Mouse (Mus musculus) heart, adult 11 months (tissue): Measurements from ENCODE around the gene Aoah.

Experiments
- DNase-seq: peaks from one replicate; pipeline ENCODE4 v3.0.0; 2022

Gene Aoah

DNA sequence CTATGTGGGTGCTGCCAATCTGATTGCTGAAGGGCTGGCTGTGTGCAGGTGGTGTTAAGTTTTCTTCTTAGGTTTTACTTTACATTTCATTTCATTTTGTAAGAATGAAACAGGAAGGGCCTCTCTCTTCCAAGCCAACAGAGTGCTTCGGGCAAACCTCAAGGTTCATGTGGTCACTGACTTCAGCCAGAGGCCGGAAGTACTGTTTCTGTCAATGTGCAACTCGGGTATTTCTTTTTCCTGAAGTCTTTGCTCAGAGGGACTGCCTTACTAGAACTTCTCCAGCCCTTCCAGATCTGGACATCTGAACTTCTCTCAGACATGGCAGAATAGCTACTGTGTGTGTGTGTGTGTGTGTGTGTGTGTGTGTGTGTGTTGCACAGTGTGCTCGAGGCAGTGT lies at the start of gene Aoah:
Aoah (plus strand) TSS at position 213 of the 400 bp plus-strand sequence.
- peak; percentile 93 for DNase-seq

DNA sequence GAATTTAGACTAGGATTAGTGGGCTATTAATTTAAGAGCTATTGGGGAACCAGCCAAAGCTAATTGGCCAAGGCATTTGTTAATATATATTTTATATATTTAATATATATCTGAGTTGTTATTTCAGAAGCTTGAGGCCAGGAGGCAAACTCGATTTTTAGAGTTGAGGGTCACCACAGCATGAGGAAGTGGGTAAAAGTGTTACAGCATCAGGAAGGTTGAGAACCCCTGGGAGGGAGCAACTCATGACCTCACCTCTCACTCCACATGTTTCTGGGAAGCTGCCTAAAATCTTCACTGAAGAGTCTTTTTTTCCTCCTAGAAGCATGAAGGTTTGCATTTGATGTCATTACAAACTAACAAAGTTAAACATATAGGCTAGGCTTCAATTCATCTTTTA lies 39.1 kb upstream of the Aoah start:
- DNase-seq, result no peak

DNA sequence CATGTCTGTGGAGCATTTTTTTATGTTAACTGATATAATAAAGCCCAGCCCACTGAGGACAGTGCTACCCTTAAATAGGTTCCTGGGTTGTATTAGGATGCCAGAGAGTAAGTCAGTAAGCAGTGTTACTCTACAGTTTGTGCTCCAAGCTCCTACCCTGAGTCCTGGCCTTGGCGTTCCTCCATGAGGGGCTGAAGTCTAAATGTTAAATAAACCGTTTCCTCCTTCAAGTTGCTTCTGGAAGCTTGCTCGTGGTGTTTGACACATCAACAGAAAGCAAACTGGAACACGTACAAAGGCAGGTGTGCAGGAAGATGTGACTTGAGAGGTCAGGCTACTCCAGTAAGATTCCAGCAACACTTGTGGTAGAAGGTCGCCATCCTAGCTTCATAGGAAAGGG lies 10.3 kb upstream of the Aoah start:
- DNase-seq, result no peak

DNA sequence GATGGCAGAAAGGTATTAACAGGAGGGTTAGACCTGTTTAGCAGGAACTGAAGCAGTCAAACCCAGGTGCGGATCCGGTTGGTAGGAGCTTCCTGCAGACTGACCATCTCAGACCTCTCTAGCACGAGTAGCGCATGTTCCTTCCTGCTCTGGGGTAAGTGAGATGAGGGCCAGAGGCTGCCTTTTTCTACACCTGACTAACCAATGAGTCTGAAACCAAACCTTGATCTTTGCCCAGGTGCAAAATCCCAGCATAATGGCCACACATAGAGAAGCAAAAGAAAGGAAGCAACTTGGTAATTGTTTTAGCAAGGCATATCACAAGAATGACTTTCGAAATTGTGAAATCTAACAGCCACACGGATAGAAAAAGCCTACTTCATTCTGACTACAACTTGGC lies 9.9 kb upstream of the Aoah start:
- DNase-seq, result no peak

DNA sequence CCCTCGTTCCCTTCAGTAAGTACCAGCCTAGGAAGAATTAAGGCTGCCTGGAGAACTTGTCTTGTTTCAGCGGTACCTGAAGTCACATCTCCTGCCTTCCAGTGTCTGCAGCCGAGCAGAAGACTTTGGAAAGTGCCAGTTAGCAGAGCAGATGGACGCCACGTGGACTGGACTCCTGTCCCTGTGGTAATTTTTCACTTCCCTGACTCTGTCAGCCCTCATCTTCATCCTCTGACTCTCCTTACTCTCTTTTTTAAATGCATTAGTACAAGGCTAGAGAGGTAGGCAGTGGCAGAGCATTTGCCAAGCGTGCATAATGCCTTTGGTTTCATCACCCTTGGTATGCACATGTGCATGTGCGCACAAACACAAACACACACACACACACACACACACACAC lies 8.0 kb upstream of the Aoah start:
- no peak for DNase-seq

DNA sequence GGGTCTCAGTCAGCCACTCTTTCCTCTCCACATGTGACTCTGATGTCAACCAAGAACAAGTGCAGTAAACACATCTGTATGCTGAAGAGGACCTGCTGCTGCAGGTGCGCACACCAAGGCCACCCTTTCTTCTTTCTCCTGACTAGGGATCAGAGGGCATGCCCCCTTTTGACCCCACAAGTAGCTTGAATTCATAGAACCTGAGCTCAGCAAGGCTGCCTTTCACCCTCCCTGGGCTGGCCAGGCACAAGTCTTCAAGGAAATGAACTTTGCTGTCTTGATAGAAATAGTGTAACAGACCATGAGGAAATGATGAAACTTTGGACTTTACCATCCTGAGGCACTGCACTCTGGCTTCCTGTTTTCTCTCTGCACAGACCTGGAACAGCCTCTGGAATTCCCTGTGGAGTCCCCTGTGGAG lies 7.1 kb upstream of the Aoah start:
- peak; percentile 89 for DNase-seq

DNA sequence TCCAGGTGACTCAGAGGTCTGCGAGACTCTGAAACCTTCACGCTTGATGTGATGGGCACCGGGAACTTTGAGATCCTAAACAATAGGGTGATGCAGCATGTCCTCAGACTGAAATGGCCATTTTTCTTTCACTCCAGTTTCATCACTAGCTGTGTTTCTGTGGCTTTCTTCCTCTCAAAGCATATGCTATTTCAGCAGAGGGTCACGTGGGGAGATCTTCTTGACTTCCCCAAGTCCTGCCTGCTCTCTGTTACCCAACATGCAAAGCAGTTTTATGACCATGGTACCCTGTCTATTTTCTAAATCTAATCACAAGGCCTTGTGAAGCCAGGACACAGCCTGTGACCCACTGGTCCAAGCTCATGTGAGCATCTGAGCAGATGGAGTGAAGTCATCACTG lies 6.0 kb upstream of the Aoah start:
- DNase-seq, result no peak

DNA sequence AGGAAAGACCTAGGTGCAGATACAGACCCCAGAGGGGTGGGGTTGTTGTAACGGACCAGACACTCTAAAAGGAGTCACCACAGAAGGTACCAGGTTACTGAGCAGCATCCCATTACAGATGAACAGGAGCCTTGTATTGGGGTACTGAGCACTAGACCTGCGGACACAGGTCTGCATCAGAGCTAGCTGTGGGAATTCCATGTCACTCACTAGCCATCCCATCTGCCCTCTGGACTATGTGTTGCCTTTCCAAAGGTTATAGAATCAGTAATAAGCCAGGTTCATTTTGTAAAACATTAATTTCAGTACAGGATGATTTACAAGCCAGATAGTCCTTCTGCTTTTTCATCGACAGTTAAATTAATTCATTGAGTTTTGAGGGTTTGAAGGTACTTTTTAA lies 2.7 kb downstream of the Aoah start:
- DNase-seq, result no peak

DNA sequence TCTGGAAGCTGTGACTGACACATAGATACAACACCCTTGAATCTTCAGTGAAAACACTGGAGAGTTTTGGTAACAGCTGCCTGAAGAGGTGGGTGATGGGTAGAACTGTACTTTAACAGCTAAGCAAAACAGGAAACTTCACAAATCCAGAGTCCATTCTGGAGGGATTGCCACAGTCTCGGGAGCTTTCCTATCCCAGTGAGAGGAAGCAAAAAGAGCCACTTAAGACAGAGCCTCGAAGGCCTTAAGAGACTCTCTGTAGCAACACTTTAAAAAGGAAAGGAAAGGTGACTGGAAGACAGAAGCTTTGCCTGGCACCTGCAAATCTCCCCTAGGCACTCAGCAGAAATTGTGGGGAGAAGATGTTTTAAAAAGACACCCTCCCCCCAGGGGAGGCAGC lies 4.6 kb downstream of the Aoah start:
- DNase-seq, result peak; percentile 64

DNA sequence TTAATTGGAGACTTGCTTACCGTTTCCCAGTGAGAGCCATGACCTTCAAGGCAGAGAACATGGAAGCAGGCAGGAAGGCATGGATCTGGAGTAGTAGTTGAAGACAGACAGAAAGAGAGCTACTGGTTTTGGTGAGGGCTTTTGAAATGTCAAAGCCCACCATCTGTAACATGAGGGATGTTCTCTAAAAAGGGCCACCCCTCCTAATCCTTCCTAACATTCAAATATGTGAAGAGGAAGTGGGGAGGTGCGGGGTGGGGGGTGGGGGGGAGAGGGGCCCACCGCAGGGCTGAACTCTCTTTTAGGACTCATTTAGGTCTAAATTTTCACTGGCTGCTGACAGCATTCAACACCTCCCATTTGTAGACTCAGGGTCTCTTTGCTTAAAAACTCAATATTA lies 5.9 kb downstream of the Aoah start:
- no peak for DNase-seq

DNA sequence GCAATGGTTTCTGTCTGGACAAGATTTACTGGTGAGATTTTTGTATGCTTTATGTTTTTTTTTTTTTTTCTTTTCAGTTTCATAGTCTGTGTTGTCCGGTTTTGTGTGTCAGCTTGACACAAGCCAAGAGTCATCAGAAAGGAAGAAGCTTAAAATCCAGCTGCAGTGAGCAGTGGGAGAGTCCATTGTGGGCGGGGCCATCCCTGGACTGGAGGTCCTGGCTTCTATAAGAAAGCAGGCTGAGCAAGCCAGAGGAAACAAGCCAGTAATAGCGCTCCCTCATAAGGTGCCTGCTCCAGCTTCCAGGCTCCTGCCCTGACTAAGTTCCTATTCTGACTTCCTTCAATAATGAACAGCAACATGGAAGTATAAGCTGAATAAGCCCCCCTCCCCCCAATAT lies 6.7 kb downstream of the Aoah start:
- peak; percentile 74 for DNase-seq

DNA sequence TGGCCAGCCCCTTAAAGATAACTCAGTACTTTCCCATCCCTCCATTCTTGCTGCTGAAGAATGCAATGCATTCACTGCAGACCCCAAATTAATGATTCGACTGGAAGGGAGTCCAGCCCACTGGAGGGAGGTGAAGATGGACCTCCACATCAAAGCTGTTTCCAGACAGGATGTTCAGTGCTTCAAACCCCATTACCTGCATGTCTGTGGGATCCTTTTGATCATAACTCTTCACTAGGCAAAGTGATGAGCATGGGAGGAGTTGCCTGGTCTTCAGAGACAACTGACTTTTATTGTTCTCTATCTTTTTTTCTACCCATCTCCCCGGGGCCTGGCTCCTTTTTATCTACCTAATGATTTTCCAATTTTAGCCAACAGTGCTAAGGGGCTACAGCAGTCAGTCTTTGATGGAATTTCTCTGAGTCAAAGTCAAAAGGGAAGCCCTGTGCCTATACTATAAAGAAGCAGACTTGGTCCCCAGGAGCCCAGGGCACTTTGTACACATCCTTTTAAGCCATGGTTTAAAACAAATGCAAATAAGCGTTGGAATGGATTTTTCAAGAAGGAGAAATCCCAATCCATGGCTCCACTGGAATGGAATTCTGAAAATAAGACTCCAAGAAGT lies 18.0 kb downstream of the Aoah start:
- no peak for DNase-seq

DNA sequence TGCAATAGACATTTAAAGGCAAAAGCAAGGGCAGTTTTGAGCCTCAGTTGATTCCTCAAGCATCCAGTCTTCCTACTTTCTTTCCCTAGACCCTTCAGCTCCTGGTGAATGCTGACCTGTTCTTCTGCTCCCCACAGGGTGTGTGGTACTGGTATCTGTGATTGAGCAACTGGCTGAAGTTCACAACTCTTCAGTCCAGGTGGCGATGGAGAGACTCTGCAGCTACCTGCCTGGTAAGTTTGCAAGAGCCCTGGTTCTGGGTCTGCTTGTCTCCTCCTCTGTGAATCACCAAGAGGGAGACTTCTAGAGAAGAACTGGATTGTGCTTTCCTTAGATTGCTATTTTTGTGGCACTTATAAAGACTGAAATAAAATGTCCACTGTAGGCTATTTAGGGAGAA lies 22.5 kb downstream of the Aoah start:
- DNase-seq, result no peak

DNA sequence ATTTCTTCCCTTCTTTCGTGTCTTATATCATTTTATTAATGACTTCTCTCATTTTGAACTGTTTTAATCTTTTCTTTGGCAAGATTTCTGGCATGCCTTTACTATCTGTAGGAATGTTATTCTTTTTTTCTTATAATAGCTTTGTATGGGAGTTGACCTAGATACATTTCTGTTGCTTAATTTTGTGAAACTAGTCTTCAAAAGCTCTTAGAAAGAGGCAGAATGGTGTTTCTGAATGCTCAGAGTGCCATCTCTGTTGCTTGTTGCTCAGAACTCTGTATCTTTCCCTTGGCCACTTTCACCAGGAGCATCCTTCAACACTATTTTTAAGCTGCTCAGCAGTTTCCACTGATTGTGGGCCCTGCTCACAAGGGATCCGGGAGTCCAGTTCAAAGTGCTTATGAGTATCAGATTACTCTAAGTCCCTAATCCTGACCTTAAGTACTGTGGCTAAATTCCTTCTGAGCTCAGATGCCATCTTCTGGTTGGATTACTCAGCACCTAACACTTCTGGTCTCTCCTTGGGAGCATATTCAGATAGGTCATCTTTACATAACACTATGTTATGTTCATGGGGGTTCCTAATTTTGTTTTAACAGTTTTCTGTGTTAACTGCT lies 26.9 kb downstream of the Aoah start:
- no peak for DNase-seq

DNA sequence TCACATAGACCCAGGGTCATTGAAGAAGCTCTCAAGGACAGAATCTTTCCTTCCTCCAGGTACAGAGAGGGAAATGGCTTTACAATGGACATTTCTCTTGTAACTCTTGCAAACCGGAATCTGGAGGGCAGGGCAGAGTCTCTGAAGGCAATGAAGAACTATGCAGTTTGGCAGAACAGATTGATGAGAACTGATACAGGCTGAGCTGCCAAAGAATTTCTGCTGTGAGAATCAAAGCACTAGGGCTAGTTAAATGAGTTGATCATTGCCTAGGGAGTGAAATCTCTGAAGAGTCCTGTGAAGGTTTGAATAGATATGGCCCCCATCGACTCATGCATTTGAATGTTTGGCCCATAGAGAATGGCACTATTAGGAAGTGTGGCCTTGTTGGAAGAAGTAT lies 34.8 kb downstream of the Aoah start:
- DNase-seq, result no peak

DNA sequence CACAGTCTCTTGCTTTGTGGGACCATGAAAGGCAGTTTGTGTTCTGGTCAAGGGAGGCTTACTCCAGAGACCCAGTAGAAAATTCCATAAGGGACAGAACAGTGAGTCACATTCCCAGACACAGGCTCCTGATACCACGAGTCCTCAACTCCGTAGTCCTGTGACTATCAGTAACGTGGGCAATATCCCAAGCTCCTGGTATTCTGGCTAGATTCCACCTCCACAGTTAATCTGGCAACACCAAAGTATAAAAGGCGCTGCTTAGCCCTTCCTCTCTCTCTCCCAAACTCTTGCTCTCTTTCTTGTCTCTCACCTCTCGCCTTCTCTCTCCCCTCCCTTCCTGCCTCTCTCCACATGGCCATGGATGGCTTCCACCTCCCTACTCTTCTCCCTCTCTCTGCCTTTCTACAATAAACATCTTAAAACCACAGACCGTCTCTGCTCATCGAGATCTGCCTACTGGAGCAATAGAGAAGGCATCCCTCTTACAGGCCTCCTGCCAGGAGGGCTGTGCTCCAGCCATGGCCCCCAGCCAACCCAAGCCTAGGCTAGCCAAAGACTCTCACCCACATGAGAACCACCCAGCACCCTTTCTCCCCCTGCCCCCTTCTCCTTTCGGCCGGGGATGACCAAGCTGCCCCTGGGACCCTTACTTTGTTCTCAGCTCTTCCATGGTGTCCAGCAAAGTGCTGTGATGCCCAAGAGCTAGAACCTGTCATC lies 35.4 kb downstream of the Aoah start:
- no peak for DNase-seq

DNA sequence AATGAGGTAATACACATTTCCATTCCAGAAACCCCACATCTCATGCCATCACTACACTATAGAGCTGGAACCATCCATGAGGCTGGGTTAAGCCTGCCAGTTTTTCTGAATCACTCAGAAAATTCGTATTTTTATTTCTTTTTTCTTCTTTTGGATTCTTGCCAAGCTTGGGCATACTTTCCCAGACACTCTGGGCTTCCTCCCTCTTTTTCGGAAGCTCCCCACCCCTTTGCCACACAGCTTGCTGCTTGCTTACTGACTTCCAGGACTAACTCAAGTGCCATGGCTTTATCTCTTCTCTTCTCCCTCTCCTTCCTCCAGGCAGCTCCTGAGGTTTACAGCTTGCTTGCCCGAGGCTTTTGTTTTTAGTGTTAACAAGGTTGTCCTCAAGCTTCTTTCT lies 62.0 kb downstream of the Aoah start:
- DNase-seq, result no peak

DNA sequence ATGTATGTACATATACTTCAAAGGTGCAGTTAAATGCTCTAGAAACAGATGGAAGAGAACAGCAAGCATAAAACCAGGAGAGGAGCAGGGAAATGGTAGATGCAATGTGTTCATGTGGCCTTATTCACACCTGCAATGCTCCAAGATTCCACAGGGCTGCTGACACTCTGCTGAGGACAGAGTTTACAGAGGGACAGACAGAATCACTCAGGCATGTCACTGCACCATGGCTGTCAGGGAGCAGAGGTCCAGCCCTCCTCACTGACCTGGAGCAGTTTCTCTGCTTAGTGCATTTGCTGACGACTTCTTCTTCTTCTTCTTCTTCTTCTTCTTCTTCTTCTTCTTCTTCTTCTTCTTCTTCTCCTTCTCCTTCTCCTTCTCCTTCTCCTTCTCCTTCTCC lies 105.5 kb downstream of the Aoah start:
- no peak for DNase-seq

DNA sequence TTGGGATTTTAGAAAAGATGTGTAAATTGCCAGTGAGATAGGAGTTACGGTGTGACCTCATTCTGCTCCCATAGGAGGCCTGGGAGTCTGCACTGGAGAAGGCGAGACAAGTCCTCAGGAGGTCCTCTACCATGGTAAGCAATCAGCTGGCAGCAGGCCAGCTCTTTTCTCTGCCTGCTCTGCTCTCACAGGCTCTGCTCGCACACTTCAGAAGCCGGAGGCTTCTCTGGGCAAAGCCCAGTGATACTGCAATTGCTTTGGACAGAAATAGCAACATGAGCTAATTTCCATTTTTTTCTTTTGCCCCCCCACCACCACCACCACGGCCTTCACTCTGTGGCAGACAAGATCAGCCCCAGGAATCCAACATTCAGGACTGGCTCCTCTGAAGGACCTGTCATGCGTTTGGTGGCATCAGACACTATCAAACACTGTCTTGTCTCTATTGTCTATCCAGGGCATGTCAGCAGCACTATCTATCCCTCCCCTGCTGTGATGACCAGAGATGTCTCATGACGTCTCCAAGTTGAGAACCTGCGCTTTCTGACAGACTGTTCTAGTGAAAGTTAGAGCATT lies 106.6 kb downstream of the Aoah start:
- DNase-seq, result peak; percentile 85

DNA sequence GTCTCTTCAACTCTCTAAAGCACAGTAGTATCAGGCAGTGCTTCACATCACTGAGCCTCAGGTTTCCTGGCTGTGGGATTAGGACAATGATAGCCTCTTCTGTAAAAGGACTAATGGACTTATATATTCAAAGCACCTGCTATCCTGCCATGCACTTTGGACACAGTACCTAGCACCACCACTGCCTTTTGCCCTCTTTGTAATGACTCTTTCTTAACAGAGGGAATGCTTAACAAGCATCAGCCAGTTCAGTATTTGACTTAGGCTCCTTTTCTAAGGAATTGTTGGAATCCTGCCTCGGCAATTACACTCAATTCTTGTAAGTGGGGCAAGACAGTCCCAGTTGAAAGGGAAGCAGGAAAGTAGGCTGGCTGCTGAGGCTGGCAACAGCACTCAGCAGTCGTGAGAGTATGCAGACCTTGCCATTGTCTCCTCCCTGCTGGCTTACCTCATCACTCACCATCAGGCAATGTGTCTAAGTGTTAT lies 107.1 kb downstream of the Aoah start:
- DNase-seq, result no peak

DNA sequence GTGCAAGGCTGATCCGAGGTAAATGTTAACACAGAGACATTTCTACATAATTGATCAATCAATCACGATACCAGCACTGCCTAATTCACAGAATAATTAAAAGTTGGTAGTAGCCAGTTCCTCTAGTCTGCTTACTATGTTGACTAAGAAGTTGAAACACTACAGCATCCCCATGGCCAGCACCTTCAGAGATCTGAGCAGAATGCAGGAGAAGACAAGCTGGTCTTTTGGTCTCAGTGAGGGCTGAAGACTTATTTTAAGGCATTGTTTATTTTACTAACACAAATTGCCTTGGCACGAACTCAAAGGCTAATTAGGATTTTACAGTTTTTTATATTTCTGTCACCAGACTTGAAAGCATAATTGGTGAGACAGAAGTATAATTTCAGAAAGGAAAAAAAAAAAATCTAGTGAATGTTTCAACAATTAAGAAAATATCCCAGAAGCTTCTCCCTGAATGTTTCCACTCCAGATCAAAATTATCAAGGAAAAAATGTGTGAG lies 107.8 kb downstream of the Aoah start:
- no peak for DNase-seq

DNA sequence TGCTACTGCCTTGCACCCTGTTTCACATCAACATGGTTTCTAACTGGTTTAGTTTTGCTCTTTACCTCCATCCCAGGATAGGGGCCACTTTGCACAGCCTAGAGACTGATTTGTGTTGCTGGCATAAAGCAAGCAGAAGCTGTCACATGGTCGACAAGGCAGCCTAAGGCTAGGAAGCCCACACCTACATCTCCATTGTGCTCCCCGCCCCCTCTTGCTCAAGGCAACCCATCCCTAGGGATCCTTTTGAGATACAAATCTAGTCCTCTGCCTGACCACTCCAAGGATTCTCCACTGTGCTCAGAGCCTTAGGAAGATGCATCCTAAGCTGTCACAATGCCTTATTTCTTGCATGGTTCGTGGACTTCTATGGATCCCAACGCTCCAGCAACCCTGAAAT lies 110.2 kb downstream of the Aoah start:
- DNase-seq, result no peak

DNA sequence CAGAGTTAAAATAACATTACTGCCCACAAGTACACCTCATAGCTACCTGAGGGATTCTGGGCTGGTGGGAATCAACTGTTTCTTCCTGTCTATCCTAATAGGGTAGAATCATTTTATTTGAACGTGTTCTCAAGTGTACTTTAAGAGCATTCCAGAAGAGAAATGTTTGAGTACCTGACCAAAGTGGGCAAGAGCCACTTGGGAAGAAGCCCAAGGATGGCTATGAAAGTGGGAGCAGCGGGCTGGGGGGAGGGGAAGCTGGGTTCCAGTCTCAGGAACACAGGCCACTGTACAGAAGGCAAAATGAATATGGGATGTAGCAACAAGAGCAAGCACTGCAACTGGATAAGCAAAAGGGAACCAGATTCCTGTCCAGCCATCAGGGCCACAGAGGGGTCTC lies 111.3 kb downstream of the Aoah start:
- DNase-seq, result no peak
